Mouse (Mus musculus): ENCODE data around the gene Sipa1l1. TPM values are rescaled to one million over a fixed set of nuclear protein-coding genes. Genes with fewer than 3 reads are reported as not detected.
A peak's percentile ranks its signal among the peaks of the same experiment; 100 is the strongest.

Gene Sipa1l1
- polyA plus RNA-seq, 1 experiment from 2014 or later, result 4.3 TPM

DNA sequence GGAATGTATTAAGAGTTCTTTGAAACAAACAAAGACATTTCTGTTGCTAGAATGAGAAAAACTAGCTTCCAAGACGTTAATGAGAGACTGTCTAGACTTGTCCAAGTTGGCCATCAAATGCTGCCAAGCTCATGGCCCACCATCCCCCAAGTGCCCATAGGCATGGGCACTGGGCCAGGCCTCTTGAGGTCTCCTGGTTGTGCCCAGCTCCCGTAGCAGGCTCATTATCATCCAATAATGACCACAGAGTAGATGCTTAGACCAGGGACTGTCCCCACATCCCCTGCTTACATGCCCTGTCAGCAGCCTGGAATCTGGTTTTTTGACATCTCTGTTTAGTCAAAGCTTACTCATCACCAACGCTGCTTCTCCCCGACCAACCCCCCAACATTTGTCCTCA lies 14.6 kb upstream of the Sipa1l1 start:
- H3K9ac ChIP-seq, result no peak overlapping the region
- 66% methylated on average over 4 of the region's 4 CpGs for WGBS (ENCODE audit: insufficient replicate concordance)
- no peak overlapping the region for H3K4me3 ChIP-seq (replicated peaks)
- no peak for ATAC-seq (ENCODE audit: low read depth)
- no peaks in the 10 kb centered on the region for H3K4me1 ChIP-seq (replicated peaks)
- H3K4me2 ChIP-seq, result no peak overlapping the region
- no peaks in the 10 kb centered on the region for H3K9me3 ChIP-seq (replicated peaks)
- no peaks in the 10 kb centered on the region for H3K36me3 ChIP-seq
- no peaks in the 10 kb centered on the region for H3K27me3 ChIP-seq
- no peak overlapping the region for H3K27ac ChIP-seq
- no peak for DNase-seq

DNA sequence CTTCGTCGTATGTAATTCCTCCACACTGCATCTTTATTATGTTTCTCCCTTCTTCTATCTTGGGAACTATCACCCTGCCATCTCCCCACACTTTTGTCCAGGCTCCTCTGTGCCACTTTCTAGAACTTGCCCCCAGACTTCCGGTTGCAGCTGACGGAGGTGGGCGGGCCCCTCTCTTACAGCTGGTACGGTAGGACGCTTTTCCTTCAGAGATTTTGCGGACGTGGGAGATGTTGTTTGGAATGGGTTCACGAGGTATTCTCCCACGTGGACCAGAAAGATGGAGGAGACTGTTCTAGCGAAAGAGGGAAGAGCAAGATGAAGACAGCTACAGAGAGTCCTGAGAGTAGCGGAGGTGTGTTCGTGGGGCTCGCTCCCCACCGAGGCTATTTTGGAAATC lies 10.6 kb upstream of the Sipa1l1 start:
- ATAC-seq (ENCODE audit: low read depth), result no peak
- H3K4me2 ChIP-seq, result no peak overlapping the region

DNA sequence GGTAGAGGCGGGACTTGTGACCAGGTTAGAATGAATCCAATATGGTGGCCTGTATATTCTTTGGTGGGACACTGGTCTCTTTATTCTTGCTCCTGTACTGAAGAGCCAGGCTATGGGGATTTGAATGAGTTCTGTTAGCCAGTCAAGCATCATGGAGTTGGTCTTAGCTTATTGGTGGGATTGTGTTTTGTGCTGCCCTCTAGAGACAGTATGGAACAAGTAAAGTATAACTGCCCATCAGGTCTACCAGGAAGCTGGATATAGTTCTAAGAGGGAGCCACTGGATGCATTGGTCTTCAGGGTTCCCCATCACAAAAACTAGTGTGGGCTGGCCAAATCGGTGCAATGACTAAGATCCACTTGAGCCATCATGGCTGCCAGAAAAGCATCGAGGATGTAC lies 9.7 kb upstream of the Sipa1l1 start:
- no peak overlapping the region for H3K9ac ChIP-seq
- H3K9me3 ChIP-seq (replicated peaks), result no peaks in the 10 kb centered on the region
- ATAC-seq (ENCODE audit: low read depth), result no peak
- no peaks in the 10 kb centered on the region for H3K27me3 ChIP-seq
- H3K27ac ChIP-seq, result no peak overlapping the region
- no peaks in the 10 kb centered on the region for H3K4me1 ChIP-seq (replicated peaks)
- no peak overlapping the region for H3K4me3 ChIP-seq (replicated peaks)
- DNase-seq, result no peak
- H3K4me2 ChIP-seq, result no peak overlapping the region
- no peaks in the 10 kb centered on the region for H3K36me3 ChIP-seq
- 77% methylated on average over 3 of the region's 3 CpGs for WGBS (ENCODE audit: insufficient replicate concordance)

More for the DNA sequence above, 10.6 kb upstream of the Sipa1l1 start:
- DNase-seq, result no peak
- no peaks in the 10 kb centered on the region for H3K4me1 ChIP-seq (replicated peaks)
- H3K27ac ChIP-seq, result no peak overlapping the region
- no peaks in the 10 kb centered on the region for H3K27me3 ChIP-seq
- H3K9ac ChIP-seq, result no peak overlapping the region
- no peaks in the 10 kb centered on the region for H3K9me3 ChIP-seq (replicated peaks)
- no peak overlapping the region for H3K4me3 ChIP-seq (replicated peaks)
- 84% methylated on average over 16 of the region's 16 CpGs for WGBS (ENCODE audit: insufficient replicate concordance)
- H3K36me3 ChIP-seq, result no peaks in the 10 kb centered on the region

DNA sequence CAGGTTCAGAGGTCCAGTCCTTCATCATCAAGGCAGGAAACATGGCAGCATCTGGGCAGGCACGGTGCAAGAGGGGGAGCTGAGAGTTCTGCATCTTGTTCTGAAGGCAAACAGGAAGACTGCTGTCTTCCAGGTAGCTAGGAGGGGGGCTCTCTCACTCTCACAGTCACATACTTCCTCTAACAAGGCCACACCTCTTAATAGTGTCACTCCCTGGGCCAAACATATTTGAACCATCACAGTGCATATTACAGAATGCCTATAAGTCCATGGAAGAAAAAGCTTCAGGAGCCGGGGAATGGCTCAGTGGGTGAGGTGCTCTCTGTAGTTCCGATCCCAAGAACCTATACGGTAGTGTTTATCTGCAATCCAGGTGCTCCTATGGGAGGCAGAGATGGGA lies 3.5 kb upstream of the Sipa1l1 start:
- Histone ChIP-seq H3K4me1 (replicated peaks) (peaks cover 14% of the 10 kb centered on the region), H3K9ac (no peak overlapping the region), H3K9me3 (replicated peaks) (no peaks in the 10 kb centered on the region), H3K27me3 (peaks cover 15% of the 10 kb centered on the region), H3K27ac (no peak overlapping the region), H3K4me3 (replicated peaks) (no peak overlapping the region), H3K36me3 (no peaks in the 10 kb centered on the region), H3K4me2 (no peak overlapping the region)
- 58% methylated on average over 4 of the region's 4 CpGs for WGBS (ENCODE audit: insufficient replicate concordance)
- ATAC-seq (ENCODE audit: low read depth), result no peak
- no peak for DNase-seq

DNA sequence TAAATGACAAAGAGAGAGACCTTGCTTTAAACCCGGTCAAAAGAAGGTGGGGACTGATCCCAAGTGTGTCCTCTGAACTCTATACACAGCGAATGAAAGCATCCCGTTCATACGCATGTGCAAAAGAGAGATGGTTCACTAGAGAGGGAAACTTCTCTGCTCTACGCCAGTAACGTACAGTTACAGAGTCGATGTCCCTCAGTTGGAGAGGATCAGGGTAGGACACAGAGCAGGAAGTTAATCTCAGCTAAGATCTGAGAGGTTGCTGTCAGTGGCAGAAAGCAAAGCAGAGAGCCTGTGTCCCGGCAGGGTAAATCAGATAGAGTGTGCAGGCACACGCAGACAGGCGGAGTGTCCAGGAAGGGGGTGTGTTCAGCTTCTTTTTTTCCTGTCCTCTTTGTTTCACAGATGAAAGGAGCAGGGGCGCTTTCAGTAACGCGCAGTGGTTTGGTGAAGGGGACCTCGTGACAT lies 3.0 kb upstream of the Sipa1l1 start:
- no peak overlapping the region for H3K9ac ChIP-seq
- peaks cover 18% of the 10 kb centered on the region for H3K4me1 ChIP-seq (replicated peaks)
- DNase-seq (no peak), ATAC-seq (ENCODE audit: low read depth) (no peak)
- no peak overlapping the region for H3K27ac ChIP-seq
- no peaks in the 10 kb centered on the region for H3K9me3 ChIP-seq (replicated peaks)
- 26% methylated on average over 14 of the region's 14 CpGs for WGBS (ENCODE audit: insufficient replicate concordance)
- no peaks in the 10 kb centered on the region for H3K36me3 ChIP-seq
- H3K27me3 ChIP-seq, result peaks cover 18% of the 10 kb centered on the region
- no peak overlapping the region for H3K4me3 ChIP-seq (replicated peaks)
- no peak overlapping the region for H3K4me2 ChIP-seq

DNA sequence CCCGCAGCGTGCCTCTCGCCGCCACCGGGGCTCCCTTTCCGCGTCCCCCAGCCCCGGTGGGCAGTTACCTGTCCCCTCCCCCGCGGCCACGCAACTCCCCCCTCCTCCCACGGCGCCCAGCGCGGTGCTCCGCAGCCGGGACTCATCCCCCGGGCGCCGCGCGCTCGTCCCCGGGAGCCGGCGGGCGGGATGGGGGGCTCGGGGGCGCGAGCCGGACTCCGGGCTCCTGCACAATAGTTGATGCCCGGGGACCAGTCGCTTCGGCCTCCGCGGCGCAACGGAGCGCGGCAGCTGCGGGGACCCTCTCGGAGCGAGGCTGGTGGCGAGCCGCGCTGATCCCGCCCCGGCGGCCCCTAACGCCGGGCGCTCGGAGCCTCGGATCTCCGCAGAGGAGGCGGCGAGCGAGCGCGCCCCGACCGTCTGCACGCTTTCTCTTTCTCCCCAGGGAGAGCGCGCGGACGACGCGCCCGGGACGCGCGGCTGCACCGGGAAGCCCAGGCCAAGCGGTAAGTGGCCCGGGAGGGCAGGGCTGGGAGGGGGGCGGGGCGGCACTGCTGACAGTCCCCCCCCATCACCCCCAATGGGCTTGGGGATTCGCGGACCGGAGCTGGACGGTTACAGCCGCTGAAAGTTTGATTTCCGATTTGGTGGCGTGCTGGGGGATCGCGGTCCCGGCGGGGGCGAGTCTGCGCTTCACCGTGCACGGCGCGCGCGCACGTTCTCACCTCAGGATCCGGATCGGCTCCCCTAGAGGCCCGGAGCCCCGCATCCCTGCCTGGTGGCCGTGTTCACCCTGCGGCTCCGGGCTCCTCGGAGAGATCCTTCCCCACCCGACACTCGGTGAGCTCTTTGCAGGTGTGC lies 681 bp downstream of the Sipa1l1 start:
- H3K4me2 ChIP-seq, result peak overlapping the region; percentile 90
- H3K9ac ChIP-seq, result peak overlapping the region; percentile 81
- H3K4me3 ChIP-seq (replicated peaks), result peak overlapping the region; percentile 85
- peaks cover 48% of the 10 kb centered on the region for H3K4me1 ChIP-seq (replicated peaks)
- WGBS (ENCODE audit: insufficient replicate concordance), result under 1% methylated on average over 95 of the region's 109 CpGs
- H3K36me3 ChIP-seq, result no peaks in the 10 kb centered on the region
- H3K9me3 ChIP-seq (replicated peaks), result no peaks in the 10 kb centered on the region
- DNase-seq, result peak; percentile 37
- ATAC-seq (ENCODE audit: low read depth), result peak; percentile 68
- H3K27ac ChIP-seq, result peak overlapping the region; percentile 65
- peaks cover 18% of the 10 kb centered on the region for H3K27me3 ChIP-seq

DNA sequence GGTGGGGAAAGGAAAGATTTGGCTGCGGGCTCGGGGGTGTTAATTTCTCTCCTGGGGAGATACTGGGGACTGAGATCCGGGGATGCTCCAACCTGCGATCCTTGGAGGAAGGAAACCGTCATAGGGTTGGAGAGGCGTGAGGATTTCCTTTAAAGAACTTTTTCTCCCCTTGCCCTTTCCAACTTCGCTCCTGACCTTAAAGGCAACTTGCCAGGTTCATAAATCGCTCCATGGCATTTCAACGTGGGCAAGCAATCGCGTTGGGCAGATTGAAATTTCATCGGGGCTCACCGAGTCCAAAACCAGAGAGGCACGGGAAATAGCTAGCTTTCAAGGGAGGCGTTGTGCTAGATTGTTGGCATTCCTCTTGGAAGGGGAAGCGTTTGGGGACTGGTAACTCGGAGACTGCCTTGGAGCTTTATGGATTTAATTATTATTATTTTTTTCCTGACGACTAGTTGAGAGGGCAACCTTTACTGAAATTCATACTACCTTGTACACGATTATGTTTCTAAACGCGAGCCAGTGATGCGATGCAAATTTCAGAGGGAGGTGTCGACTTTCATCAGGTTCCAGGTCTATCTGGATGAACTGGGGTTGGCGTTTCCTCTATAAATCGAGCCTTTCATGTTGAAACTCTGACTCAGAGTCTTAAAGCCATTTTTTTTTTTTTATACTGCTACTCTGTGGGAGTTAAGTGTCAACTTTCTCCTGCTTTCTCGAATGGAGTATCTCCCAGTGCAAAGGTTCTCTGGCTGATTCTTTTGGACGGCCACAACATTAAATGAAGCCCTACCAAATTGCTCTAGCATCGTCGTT lies 1.6 kb downstream of the Sipa1l1 start:
- peaks cover 18% of the 10 kb centered on the region for H3K27me3 ChIP-seq
- DNase-seq (no peak), ATAC-seq (ENCODE audit: low read depth) (no peak)
- 3% methylated on average over 29 of the region's 29 CpGs for WGBS (ENCODE audit: insufficient replicate concordance)
- H3K27ac ChIP-seq, result no peak overlapping the region
- peaks cover 56% of the 10 kb centered on the region for H3K4me1 ChIP-seq (replicated peaks)
- H3K9me3 ChIP-seq (replicated peaks), result no peaks in the 10 kb centered on the region
- H3K9ac ChIP-seq, result peak overlapping the region; percentile 81
- peak overlapping the region; percentile 90 for H3K4me2 ChIP-seq
- H3K36me3 ChIP-seq, result no peaks in the 10 kb centered on the region
- peak overlapping the region; percentile 85 for H3K4me3 ChIP-seq (replicated peaks)

DNA sequence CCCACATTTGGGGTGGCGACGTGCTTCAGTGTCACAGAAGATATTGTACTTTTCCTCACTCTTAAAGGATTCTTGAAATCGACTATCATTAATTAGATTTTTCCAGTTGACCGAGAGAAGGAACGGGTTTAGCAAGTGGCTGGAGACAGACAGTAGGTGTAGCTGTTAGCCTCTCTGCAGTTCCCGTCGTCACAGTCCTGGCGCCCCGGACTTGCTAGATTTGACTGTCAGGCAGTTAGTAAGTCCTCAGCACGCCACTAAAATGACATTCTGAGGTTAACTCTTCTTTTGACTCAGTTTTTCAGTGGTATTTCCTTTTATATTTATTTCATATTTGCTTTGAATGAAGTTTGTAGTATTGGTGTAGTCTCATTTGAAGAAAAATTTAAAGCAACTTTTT lies 2.5 kb downstream of the Sipa1l1 start:
- H3K9me3 ChIP-seq (replicated peaks), result no peaks in the 10 kb centered on the region
- H3K4me1 ChIP-seq (replicated peaks), result peaks cover 60% of the 10 kb centered on the region
- no peaks in the 10 kb centered on the region for H3K36me3 ChIP-seq
- H3K9ac ChIP-seq, result no peak overlapping the region
- H3K4me3 ChIP-seq (replicated peaks), result no peak overlapping the region; the same call in 1 of the 2 replicates
- DNase-seq (no peak), ATAC-seq (ENCODE audit: low read depth) (no peak)
- H3K27ac ChIP-seq, result no peak overlapping the region
- H3K27me3 ChIP-seq, result peaks cover 18% of the 10 kb centered on the region
- H3K4me2 ChIP-seq, result peak overlapping the region; percentile 90
- 23% methylated on average over 10 of the region's 10 CpGs for WGBS (ENCODE audit: insufficient replicate concordance)

DNA sequence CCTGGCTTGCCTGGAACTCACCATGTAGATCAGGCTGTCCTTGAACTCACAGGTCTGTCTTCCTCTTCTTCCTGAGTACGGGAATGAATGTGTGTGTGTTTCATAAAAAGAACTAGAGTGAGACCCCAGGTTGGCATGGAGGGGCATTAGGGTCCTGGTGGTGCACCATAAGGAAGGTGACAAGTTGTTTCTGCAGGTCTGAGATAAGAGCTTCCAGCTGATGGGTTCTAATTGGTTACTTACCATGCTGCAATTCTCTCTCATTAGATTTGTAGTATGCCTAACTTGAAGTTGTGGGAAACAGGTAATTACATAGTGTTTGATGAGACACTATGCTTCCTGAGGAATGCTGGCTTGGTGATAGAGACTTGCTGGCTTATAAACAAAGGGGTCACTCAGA lies 4.5 kb downstream of the Sipa1l1 start:
- Histone ChIP-seq H3K27me3 (peaks cover 13% of the 10 kb centered on the region), H3K9me3 (replicated peaks) (no peaks in the 10 kb centered on the region), H3K27ac (no peak overlapping the region), H3K9ac (no peak overlapping the region), H3K4me3 (replicated peaks) (no peak overlapping the region), H3K4me1 (replicated peaks) (peaks cover 59% of the 10 kb centered on the region), H3K4me2 (no peak overlapping the region), H3K36me3 (no peaks in the 10 kb centered on the region)
- ATAC-seq (ENCODE audit: low read depth) (no peak), DNase-seq (no peak)
- WGBS (ENCODE audit: insufficient replicate concordance), result 28% methylated on average over 1 of the region's 1 CpGs

DNA sequence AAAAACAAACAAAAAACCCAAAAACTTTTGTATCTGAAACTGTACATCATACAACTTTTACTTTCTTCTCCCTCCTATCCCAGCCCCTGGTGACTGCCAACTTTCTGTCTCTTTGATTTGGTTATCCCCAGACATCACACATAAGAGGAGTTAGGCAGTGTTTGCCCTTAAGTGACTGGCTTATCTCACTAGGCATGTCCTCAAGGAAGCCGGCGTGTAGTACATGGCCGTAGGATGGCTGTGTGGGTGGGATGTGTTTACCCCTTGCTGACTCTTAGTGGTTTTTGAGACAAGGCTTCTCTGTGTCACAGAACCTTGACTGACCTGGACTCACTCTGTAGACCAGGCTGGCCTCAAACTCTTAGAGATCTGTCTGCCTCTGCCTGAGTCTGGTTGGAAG lies 6.6 kb downstream of the Sipa1l1 start:
- no peak overlapping the region for H3K9ac ChIP-seq
- H3K27me3 ChIP-seq, result peaks cover 2% of the 10 kb centered on the region
- 12% methylated on average over 3 of the region's 3 CpGs for WGBS (ENCODE audit: insufficient replicate concordance)
- H3K27ac ChIP-seq, result no peak overlapping the region
- DNase-seq (no peak), ATAC-seq (ENCODE audit: low read depth) (0 out of 2 replicates have a peak, but pooled peaks have one; percentile 23)
- no peaks in the 10 kb centered on the region for H3K9me3 ChIP-seq (replicated peaks)
- H3K36me3 ChIP-seq, result no peaks in the 10 kb centered on the region
- no peak overlapping the region for H3K4me3 ChIP-seq (replicated peaks)
- peaks cover 46% of the 10 kb centered on the region for H3K4me1 ChIP-seq (replicated peaks)
- H3K4me2 ChIP-seq, result no peak overlapping the region

DNA sequence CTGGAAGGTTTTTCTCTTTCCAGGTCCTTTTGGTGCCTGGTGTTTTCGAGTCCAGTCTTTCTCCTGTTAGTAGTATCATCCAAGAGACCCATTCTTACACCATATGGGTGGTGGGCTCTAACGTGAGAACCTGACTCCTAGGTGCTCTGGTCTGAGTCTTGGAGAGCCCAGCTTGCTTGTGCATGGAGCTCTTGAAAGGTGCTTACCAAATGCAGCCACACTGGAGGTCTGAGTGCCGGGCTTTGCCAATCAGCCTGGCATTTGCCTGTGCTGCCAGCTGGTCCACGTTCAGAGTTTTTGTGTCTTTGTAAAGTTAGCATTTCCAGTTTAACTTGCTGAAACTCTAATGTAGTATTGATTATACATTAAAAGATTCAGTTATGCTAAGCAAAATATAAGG lies 9.5 kb downstream of the Sipa1l1 start:
- Histone ChIP-seq H3K9ac (no peak overlapping the region), H3K36me3 (peaks cover 12% of the 10 kb centered on the region; the same call in 1 of the 2 replicates), H3K4me1 (replicated peaks) (peaks cover 23% of the 10 kb centered on the region), H3K4me2 (no peak overlapping the region), H3K27ac (no peak overlapping the region), H3K4me3 (replicated peaks) (no peak overlapping the region), H3K9me3 (replicated peaks) (no peaks in the 10 kb centered on the region), H3K27me3 (no peaks in the 10 kb centered on the region)
- ATAC-seq (ENCODE audit: low read depth) (no peak), DNase-seq (no peak)
- 69% methylated on average over 4 of the region's 4 CpGs for WGBS (ENCODE audit: insufficient replicate concordance)

Data from liver, embryonic 13.5 days (tissue).